Mouse (Mus musculus) adrenal gland (tissue): Measurements from ENCODE around the gene Rnf208.

Experiments
- intact Hi-C: fragments of 180-260 bp; cut with DNase I; formaldehyde crosslinking; loops from one replicate; pipeline ENCODE4 v1.15.1; 2025
- long read RNA-seq, 2 experiments: library from polyadenylated mRNA; unstranded; transcript quantifications; one replicate each; pipeline ENCODE4 v2.0.0; 2020; ENCODE audit warnings: borderline replicate concordance in 1 of 2; ENCODE audit not compliant: insufficient replicate concordance in 1 of 2

Rnf208 gene
- long read RNA-seq, experiment 1, partial matches to known transcripts, result 0 of 3 reads
- long read RNA-seq, experiment 1, other reads (novel, unspliced or antisense), result 0 of 3 reads
- long read RNA-seq, experiment 2, partial matches to known transcripts, result 0 of 4 reads
- long read RNA-seq, experiment 2, other reads (novel, unspliced or antisense), result 0 of 4 reads

DNA sequence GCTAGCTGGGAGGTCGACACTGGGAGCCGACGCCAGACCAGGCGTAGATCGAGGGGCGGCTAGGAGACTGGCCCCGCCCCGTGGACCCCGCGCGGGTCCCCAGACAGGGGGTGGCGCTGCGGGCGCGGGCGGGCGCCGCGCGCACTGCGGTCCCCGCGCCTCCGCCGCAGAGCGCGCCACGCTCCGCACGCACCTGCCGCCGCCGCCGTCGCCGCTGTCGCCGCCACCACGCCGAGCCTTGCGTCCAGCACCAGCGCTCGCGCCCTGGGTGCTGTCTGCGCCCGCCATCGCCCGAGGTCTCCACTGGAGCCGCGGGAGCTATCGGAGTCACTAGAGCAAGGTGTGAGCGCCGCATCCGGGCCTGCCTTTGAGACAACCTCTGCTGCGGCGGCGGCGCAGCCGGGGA, at the start of gene Rnf208, which contains the start of gene Cysrt1:
Rnf208 (plus strand) TSS at position 155 of the 406 bp plus-strand sequence.
Cysrt1 (minus strand) TSS at position 352 of the 406 bp plus-strand sequence.
- intact Hi-C loops, result no loop called here

DNA sequence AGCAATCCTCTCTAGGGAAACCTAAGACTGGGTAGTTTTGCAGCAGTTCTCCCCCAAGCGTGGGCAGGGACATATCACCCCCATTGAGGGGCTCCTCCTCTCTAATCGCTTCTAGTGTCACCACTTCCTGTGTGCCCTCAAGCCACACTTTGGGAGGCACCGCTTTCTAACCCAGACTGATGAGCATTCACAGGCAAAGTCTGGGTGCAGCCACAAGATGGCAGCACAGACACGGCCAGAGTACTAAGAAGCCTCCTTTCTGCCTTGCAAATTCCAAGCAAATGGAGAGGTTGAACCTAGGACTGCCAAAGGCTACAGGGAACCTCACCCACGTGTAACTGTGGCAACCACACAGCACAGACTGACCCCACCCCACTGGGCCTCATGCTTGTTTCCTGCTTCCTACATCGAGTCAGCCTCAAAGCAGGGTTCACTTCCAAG, 48.7 kb upstream of the Rnf208 start:
- intact Hi-C loops, result loop anchor here (1.0 to 10.0 kb wide), 2 partner anchors 35 to 141 kb away; partner anchors contain the start of gene Man1b1

DNA sequence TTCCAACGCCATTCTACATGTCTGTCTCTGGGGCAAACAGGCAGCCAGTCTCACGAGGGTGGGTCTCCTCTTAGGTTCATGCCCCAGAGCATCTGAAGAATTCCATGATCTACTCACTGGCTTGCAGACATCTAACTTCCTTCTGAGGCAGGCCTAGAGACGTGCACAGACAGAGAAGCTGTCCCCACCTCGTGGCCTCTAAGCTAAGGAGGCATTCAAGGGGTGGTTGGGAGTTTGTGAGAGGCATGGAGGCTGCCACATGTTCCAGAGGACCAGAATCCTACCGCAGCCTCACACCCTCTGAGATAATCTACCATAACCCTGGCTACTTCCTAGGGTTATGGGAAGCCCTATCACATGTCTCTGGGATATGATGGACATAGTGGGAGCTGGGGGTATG, 48.0 kb upstream of the Rnf208 start:
- intact Hi-C loops, result loop anchor here (10.0 kb wide), 1 partner anchor 141 kb away; the partner anchor contains the start of gene Man1b1

GRCm38 (mm10) chr2:25194486-25195171, 47.4 kb upstream of the Rnf208 start:
- intact Hi-C loops, result loop anchor here (10.0 kb wide), 1 partner anchor 140 kb away; the partner anchor contains the start of gene Man1b1

DNA sequence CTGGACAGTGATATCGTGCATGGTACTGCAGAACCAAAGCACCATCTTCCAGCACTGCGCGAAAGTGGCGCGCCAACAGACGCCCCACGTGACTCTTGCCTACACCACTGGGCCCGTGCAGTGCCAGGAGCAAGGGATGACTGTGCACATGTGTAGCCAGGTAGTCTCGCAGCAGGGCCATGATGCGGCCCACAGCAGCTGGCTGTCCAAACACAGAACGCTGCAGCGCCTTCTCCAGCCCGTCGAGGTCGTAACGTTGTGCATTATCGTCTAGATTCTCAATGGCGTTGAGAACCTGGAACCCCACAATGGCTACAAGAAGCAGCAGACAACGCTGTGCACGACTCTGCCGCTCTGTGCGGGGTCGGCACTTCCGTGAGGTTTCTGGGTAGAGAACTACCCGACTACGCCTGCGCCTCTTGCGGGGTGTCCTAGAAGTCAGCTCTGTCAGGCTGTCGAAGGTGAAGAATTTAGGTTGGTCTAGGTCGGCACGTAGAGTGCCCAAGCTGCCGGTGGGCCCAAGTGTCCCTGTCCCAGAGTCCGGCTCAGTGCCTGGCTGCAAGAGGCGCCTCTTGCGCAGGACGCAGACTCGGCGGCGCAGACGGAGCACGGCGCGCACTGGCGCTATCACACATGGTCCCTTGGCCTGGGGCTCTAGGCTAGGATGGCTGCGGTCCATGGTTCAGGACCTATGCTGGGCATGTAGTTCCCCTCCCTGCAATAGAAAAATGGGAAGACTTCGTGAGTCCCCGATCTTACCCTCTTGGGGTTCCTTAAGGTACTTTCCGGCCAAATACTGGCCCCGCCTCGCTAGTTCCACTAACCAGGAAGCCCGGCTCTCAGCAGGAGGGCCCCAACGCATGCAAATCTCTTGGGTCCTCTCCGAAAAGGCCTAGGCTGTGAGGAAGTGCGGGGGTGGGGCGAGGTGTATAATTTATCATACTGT, 46.6 kb upstream of the Rnf208 start:
- intact Hi-C loops, result loop anchor here (10.0 kb wide), 1 partner anchor 139 kb away; the partner anchor contains the start of gene Man1b1

GRCm38 (mm10) chr2:25196172-25196954, 45.7 kb upstream of the Rnf208 start, which contains the start of gene Tor4a:
Gene Tor4a (minus strand): TSS chr2:25196886.
- intact Hi-C loops, result loop anchor here (10.0 kb wide), 1 partner anchor 138 kb away; the partner anchor contains the start of gene Man1b1

- intact Hi-C loops, result loop anchor here (10.0 kb wide), 1 partner anchor 138 kb away; the partner anchor contains the start of gene Man1b1
Measured at GRCm38 (mm10) chr2:25197191-25197590, 44.9 kb upstream of the Rnf208 start.

- intact Hi-C loops, result loop anchor here (10.0 kb wide), 1 partner anchor 137 kb away; the partner anchor contains the start of gene Man1b1
Measured at GRCm38 (mm10) chr2:25197946-25198345, 44.1 kb upstream of the Rnf208 start.

- intact Hi-C loops, result no loop called here
Measured at GRCm38 (mm10) chr2:25200631-25201030, 41.4 kb upstream of the Rnf208 start.

DNA sequence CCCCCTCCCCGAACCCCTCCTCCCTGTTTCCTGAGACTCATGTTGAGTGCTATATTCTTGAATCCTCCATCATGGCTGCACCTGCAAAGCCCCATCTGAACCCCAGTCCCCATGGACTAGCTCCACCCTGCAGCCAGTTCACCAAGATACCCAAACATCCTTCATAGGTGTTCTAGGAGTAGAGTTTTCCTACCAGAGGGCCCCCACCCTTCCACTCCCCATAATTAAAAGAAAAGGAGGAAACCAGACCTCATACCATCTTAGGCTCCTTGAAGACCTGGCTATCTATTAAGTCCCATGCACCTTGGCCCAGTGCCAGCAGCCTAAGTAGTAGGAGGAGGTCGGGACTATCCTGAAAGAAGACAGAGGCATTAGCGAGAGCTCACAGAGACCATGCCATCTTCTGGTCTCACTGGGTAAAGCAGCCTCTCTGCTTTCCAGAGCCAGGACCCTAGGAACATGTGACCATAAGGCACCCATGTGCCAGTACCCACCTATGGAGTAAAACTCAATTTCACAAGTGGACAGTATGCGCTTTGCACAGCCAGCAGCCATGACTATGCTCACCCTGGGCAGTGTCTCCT, 38.3 kb upstream of the Rnf208 start:
- intact Hi-C loops, result no loop called here

- intact Hi-C loops, result no loop called here
Measured at GRCm38 (mm10) chr2:25207593-25207992, 34.5 kb upstream of the Rnf208 start.

DNA sequence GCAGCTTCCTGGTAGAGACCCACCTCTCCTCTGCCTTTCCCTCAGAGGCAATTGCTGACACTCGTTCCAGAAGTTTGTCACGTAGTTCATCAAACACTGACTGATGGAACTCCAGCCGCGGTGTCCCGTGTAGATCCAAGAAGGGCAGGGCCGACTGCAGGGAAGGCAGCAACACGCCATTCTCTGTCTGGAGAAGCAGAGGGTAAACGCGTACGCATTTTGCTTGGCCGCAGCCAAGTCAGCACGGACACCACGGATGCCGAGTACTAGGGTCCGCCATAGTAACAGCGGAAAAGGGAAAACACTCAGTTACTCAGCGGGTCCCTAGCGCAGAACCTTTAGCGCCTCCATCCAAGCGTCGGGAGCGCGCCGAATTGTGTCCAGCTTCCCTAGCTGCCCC, 31.4 kb upstream of the Rnf208 start:
- intact Hi-C loops, result no loop called here

- intact Hi-C loops, result no loop called here
Measured at GRCm38 (mm10) chr2:25211121-25211670, 30.9 kb upstream of the Rnf208 start, which contains the start of gene Nelfb. Gene Nelfb (minus strand): TSS chr2:25211489.

DNA sequence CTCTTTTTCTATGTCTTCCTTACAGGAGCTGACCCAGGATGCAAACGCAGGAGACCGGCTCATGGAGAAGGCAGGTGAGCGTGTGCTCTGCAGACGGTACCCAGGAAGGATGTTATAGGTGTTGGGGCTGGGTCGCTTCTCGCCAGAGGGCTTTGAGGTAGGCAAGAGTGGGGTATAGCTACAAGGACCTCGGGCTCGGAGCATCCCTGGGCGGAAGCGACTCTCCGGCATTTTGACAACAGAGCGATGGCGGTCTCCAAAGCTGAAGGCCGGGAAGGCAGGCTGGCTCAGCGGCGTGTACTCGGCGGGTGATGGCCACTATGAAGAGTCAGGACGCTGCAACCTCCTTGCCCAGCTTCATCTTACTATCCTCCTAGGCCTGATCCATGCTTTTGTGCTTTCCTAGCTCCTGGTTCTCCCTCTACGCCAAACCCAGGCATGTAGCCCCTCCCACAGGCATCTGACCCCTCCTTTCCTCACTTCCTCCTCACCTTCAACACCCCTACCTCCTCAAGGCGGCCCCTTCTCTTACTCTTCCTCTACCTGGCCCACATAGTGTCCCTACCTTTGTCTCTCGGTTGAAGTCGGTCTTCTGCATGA, 28.7 kb upstream of the Rnf208 start:
- intact Hi-C loops, result no loop called here

DNA sequence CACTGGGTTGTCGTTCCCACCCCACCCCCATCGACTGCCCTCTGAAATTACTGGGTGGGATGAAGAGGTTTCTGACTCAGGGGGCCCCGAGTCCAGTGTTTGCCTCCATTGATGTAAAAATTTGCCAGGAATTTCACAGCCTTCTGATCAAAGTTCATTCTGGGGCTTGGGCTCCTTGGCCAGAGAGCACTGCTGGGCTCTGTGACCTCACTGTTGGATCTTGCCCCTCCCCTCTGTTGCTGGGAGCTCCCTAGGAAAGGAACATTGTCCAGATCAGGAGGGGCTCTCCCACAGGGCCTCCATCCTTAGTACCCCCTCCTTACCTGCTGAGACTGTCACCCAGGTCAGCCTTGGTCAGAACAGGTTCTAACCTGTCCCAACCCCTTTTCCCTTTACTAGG, 27.6 kb upstream of the Rnf208 start, which contains the start of gene Stpg3:
Stpg3 (minus strand) TSS at position 194 of the 400 bp plus-strand sequence.
- intact Hi-C loops, result no loop called here

GRCm38 (mm10) chr2:25217666-25218065, 24.4 kb upstream of the Rnf208 start:
- intact Hi-C loops, result no loop called here

GRCm38 (mm10) chr2:25218445-25218844, 23.6 kb upstream of the Rnf208 start, which contains the start of gene Fam166a:
Gene Fam166a (plus strand): TSS chr2:25218745.
- intact Hi-C loops, result no loop called here

DNA sequence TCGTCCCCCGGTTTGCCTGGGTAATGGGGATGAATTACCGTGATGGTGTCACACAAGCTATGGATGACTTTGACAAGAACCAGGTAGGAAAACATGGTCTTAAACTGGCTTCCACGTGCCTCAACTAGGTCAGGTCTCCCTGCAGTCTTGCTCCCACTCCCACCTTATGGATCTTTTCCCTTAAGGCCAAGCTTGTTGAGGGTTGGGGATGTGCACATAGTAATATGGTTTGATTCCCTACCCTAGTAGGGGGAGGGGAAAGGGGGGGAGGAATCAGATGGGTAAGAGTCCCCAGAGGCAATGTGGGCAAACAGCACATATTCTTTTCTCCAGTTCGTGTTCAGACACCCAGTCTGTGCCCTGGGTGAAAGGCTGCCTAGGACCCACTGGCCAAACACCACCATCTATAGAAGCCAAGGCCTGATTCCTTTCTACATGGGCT, 20.7 kb upstream of the Rnf208 start:
- intact Hi-C loops, result no loop called here
